Mouse (Mus musculus): ENCODE measurements around the gene Dmgdh. TPM values are rescaled to one million over a fixed set of nuclear protein-coding genes. Genes with fewer than 3 reads are reported as not detected.

Dmgdh gene
- total RNA-seq (2021) = 1 to 10 TPM; 2.6 to 3.1 TPM

DNA sequence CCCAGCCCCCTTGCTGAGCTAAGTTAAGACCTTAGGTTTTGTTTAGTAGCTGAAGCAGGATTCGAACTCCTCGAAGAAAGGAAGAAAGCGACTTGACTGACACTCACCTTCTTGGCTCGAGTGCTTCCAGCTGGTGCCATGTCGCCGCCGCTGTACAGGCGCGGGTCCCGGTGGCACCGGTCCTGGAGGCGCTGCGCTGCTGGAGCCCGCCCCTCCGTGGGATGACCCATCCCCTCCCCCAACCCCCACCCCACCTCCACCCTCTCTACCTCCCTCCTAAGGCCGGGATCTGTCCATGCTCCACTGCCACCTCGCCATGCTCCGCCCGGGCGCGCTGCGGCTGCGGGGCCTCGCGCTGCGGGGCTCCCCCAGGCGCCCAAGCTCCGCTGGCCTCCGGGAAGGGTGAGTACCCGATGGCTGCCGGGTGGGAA lies at the start of gene Dmgdh, which contains the start of gene Bhmt2:
Gene Dmgdh, plus strand, starts transcription at position 303 of the 431 bp plus-strand sequence.
Gene Bhmt2, minus strand, starts transcription at position 172 of the 431 bp plus-strand sequence.
- intact Hi-C loops (cut with DNase I) = no loop called here
- no peak for DNase-seq (ENCODE audit: extremely low spot score in 1 of 2, low spot score in 2 of 2)

DNA sequence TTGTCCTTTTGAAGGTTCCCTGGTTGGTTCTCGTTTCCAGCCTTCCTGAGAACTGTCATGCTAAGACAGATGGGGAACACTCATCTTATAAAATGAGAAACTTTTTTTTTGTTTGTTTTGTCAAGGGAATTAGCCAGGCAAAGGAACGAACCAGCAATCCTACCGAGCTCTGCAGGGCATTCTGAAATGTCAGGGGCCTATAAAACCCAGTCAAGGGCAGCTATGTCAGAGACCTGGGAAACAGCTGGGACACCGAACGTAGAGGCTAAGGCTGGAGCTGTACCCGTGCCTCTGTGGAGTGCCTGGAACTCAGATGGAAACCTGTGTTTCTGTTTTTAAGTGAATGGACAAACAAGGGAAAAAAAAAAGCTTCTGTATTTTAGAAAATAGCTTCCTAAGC lies 45.4 kb upstream of the Dmgdh start:
- intact Hi-C loops (cut with DNase I) = no loop called here
- DNase-seq (ENCODE audit: extremely low spot score in 1 of 2, low spot score in 2 of 2) = no peak

GRCm38 (mm10) chr13:93630941-93631705 lies 43.1 kb upstream of the Dmgdh start:
- intact Hi-C loops (cut with DNase I) = no loop called here
- no peak for DNase-seq (ENCODE audit: extremely low spot score in 1 of 2, low spot score in 2 of 2)

GRCm38 (mm10) chr13:93632927-93633326 lies 41.3 kb upstream of the Dmgdh start:
- DNase-seq (ENCODE audit: extremely low spot score in 1 of 2, low spot score in 2 of 2) = no peak
- intact Hi-C loops (cut with DNase I) = no loop called here

DNA sequence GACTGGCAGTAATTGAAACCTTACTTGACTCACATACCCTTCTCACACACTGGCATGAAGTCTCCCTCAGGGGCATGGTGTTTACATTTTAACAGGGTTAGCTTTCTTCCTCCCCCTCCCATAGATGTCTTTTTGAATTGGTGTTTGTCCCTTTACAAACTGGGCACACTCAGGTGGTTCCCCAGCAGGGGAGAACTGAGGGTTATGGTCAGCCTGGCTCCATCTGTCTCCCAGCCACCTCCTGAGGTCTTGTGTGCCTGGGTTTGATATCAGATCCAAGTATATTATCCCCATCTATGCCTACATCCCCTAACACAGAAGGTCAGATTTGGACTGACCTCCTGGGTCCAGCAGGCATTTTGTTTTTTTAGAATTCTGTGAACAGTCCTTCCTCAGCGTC lies 37.7 kb upstream of the Dmgdh start:
- DNase-seq (ENCODE audit: extremely low spot score in 1 of 2, low spot score in 2 of 2) = no peak
- intact Hi-C loops (cut with DNase I) = no loop called here

- intact Hi-C loops (cut with DNase I) = no loop called here
- no peak for DNase-seq (ENCODE audit: extremely low spot score in 1 of 2, low spot score in 2 of 2)
Observed at GRCm38 (mm10) chr13:93637282-93638245, 36.7 kb upstream of the Dmgdh start, which contains the start of gene Bhmt. Bhmt (minus strand) TSS chr13:93637961.

DNA sequence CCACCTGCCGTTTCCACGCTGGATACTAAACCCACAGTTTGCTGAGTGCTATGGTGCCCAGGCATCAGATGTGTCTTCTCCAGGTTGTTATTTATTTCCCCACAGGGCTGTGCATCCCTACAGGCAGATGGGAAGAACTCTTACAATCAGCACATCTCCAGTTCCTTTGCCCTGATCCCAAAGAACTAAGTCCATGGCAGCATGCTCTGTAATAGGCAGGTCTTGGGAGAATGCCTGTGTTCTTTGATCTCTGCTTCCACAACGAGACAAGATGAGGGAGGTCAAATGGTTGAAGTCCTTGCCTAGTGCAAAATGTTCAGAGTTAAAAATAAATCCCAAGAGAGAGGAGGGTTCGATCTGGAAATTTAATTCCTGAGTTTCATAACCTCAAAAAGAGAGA lies 34.6 kb upstream of the Dmgdh start:
- intact Hi-C loops (cut with DNase I) = no loop called here
- no peak for DNase-seq (ENCODE audit: extremely low spot score in 1 of 2, low spot score in 2 of 2)

DNA sequence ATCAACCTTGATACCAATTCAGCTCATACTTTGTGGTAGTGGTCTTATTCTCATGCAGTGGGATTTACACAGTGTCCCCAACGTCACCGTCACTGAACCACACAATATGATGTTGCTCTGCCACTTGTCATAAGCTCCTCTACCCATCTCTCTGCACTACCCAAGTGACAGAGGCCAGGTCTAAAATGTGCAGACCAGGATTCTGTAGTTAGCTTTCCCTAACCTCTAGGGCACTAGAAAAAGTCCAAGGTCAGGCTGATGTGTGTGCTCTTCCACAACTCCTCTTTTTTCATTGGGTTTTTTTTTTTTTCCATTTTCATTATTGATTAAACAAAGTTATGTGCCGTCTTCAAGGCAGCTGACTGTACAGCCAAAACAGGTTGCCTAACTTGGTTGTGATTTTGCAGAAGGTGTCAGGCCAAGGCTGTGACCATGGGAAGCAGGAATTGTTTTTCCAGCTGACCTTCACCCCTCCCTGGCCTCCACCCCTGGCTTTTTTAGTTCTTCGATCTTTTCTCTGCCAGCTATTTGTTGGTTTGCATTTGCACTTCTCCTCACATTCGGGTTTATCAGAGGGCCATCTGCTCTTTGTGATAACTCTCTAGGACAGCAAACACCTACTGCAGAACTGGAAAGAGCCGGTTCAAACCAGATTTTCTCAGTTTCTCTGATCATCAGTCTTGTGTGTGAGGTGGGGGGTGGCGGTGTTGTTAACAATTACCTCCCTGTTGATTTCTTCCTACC lies 25.7 kb upstream of the Dmgdh start:
- intact Hi-C loops (cut with DNase I) = no loop called here
- no peak for DNase-seq (ENCODE audit: extremely low spot score in 1 of 2, low spot score in 2 of 2)

- intact Hi-C loops (cut with DNase I) = no loop called here
- no peak for DNase-seq (ENCODE audit: extremely low spot score in 1 of 2, low spot score in 2 of 2)
Observed at GRCm38 (mm10) chr13:93653382-93653781, 20.9 kb upstream of the Dmgdh start.

- no peak for DNase-seq (ENCODE audit: extremely low spot score in 1 of 2, low spot score in 2 of 2)
- intact Hi-C loops (cut with DNase I) = no loop called here
Observed at GRCm38 (mm10) chr13:93657941-93658340, 16.3 kb upstream of the Dmgdh start.

DNA sequence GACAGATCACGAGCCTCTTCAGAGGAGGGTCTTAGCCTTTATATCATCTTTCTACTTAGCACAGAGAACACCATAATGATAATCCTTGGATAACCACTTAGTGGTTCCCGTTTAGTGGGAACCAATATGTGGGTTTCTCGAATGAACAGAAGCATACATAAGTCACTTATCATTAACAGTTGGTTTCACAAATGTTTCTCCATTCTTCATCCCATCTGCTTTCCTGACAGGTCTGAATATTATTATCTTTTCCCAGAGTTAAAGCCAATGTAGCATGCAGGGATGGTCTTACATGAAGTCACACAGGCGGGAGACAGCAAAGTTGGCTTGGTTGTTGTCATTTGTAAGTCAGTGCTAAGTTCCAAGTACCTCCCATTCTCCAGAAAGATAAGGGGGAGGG lies 6.6 kb upstream of the Dmgdh start:
- intact Hi-C loops (cut with DNase I) = no loop called here
- DNase-seq (ENCODE audit: extremely low spot score in 1 of 2, low spot score in 2 of 2) = no peak

DNA sequence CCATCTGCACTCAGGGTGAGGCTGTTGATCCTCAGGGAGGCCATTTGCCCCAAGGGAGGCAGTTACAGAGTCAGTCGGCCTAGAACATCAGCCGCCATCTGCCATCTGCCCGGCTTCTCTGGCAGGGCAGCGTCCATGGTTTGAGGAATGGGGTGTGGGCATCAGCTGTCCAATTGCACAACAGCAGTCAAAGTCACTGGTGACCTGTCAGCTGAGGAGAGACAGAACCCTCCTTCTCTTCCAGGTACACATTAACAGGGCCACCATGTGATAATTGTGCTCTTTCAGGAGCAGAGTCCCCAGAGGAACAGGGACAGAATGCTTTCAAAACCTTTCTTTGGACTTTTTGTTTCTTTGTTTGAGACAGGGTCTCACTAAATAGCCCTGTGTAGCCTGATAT lies 1.9 kb upstream of the Dmgdh start:
- no peak for DNase-seq (ENCODE audit: extremely low spot score in 1 of 2, low spot score in 2 of 2)
- intact Hi-C loops (cut with DNase I) = no loop called here

DNA sequence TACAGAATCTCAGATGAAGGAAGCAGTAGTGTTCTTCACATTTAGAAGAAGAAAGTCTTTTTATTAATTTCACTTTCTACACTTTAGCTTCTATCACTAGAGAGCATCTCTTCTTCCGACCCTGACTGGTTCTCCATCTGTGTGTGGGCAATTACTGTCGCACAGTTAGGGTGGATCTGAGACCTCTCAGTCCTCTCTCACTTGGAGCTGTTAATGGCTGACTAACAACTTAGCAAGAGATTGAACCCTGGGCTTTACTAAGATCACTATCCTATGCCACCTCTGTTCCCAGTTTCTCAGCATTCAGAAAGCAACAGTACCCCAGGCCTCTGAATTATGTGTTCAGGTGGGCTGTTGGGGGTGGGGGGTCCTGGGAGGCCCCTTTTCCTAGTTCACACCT lies 937 bp upstream of the Dmgdh start:
- no peak for DNase-seq (ENCODE audit: extremely low spot score in 1 of 2, low spot score in 2 of 2)

DNA sequence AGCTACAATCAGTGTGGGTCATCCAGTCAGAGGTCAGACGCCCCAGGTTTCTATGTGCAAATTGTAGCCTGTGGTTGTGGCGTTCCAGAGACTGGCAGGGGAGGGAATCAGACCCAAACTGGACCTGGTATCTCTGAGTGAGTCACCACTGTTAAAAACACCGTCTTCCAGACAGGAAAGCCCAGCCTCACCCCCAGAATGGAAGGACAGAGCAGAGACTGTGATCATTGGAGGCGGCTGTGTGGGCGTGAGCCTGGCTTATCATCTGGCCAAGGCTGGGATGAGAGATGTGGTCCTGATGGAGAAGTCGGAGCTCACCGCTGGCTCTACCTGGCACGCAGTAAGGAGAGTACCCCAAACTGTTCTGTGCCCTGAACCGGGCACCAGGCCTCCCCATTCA lies 2.6 kb downstream of the Dmgdh start:
- DNase-seq (ENCODE audit: extremely low spot score in 1 of 2, low spot score in 2 of 2) = no peak
- intact Hi-C loops (cut with DNase I) = no loop called here

More for the DNA sequence above, 937 bp upstream of the Dmgdh start:
- intact Hi-C loops (cut with DNase I) = no loop called here

DNA sequence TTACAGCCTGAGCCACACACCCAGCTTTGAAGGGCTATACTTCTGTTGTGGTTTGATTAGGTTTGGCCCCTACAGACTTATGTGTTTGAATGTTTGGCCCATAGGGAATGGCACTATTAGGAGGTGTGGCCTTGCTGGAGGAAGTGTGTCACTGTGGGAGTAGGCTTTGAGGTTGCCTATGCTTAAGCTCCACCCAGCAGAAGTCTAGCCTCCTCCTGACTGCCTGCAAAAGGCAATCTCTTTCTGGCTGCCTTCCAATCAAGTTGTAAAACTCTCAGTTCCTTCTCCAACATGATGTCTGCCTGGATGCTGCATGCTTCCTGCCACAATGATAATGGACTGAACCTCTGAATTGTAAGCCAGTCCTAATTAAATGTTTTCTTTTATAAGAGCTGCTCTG lies 9.1 kb downstream of the Dmgdh start:
- no peak for DNase-seq (ENCODE audit: extremely low spot score in 1 of 2, low spot score in 2 of 2)
- intact Hi-C loops (cut with DNase I) = no loop called here

DNA sequence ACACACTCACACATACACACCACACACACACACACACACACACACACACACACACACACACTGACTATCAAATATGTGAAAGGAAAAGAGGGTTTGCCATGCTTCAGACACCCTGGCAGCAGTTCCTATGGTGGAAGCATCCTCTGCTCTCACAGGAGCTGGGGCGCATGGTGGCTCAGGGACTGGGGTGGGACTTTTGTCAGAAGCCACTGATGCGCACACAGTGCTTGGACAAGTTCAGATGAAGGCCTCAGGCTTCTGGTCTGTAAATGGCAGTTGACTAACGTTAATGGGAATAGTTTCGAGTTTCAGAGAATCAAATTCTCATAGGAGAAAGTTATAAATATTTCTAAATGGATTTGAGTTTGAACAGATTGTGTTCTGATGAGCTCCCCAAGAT lies 11.0 kb downstream of the Dmgdh start:
- intact Hi-C loops (cut with DNase I) = no loop called here

GRCm38 (mm10) chr13:93687321-93687720 lies 13.1 kb downstream of the Dmgdh start:
- DNase-seq (ENCODE audit: extremely low spot score in 1 of 2, low spot score in 2 of 2) = peak in 1 of 2 experiments; percentile 80
- intact Hi-C loops (cut with DNase I) = no loop called here

More for the DNA sequence above, 11.0 kb downstream of the Dmgdh start:
- DNase-seq (ENCODE audit: extremely low spot score in 1 of 2, low spot score in 2 of 2) = no peak

GRCm38 (mm10) chr13:93689566-93689965 lies 15.3 kb downstream of the Dmgdh start:
- no peak for DNase-seq (ENCODE audit: extremely low spot score in 1 of 2, low spot score in 2 of 2)
- intact Hi-C loops (cut with DNase I) = no loop called here

DNA sequence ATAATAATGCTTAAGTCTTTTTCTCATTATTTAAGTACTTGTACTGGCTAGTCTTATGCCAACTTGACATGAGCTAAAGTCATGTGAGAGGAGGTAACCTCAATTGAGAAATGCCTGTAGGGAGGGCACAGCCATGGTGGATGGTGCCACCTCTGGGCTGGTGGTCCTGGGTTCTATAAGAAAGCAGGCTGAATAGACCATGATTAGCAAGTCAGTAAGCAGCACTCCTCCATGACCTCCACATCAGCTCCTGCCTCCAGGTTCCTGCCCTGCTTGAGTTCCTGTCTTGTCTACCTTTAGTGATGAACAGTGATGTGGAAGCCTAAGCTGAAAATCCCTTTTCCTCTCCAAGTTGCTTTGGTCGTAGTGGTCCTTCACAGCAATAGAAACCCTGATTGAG lies 16.6 kb downstream of the Dmgdh start:
- DNase-seq (ENCODE audit: extremely low spot score in 1 of 2, low spot score in 2 of 2) = no peak
- intact Hi-C loops (cut with DNase I) = no loop called here
